Mouse (Mus musculus): ENCODE data around the gene Akirin1.

DNA sequence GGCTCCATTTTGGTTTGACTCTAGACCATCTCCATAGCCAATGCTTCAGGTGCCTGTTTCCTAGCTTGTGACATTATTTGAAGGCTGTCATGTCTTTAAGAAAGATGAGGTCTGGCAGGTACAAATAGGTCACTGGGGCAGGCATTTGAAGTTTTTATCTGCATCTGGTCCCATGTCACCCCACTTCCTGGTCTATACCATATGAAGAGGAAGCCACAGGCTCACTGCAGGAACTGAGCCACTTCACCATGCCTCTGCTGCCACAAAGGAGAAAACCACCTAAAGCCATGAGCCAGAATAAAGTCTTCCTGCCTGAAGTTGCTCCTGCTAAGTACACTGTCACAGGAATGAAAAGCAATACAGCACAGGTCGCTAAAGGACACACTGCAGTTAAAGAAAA, 7.3 kb downstream of the Akirin1 start:
- TF ChIP-seq CTCF (IDR thresholded peaks at IDR 0.05; ENCODE audit: low read depth) (no peak), EP300 (IDR thresholded peaks at IDR 0.05; ENCODE audit: low read depth) (no peak)
